Mouse (Mus musculus) layer of hippocampus, adult 2 months (tissue): ENCODE measurements at regions not wholly inside any gene's neighbourhood (a gene's known extent, or its start where the extent isn't known, plus 50 kb on each side); places are given as distances from the start of the nearest gene placed in this dataset.

ENCODE experiments used
- DNase-seq, 2 experiments: peaks; one replicate each; pipeline ENCODE4 v3.0.0; 2022; ENCODE audit warnings: low spot score in 2 of 2
- H3K27ac ChIP-seq: fragments of 200-600 bp; 2 replicates; pipeline ENCODE4 v1.8.1; 2022
- H3K4me3 ChIP-seq: fragments of 200-600 bp; 2 replicates; pipeline ENCODE4 v1.8.1; 2022; ENCODE audit warnings: mild to moderate bottlenecking
- CTCF ChIP-seq: fragments of 200-600 bp; conservative IDR thresholded peaks from 2 replicates; pipeline ENCODE4 v1.8.1; 2022; ENCODE audit warnings: antibody characterized with exemption, mild to moderate bottlenecking, moderate library complexity

DNA sequence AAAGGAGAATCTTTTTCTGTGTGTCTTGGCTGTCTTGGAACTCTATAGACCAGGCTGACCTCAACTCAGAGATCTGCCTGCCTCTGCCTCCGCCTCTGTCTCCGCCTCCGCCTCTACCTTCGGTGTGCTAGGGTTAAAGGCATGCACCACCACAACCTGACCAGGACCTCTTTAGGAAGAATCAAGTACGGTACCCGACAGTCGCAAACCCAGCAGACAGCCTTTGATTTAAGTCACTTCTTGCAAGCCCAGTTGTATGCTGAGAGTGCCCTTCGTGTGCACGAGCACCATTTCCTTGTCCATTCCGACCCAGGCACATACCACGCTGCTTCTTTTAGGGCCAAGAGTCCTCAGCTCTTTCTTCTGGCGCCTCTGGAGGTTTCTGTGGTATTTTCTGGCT lies 105.0 kb upstream of the Six3 start:
- no peak for TF ChIP-seq CTCF
- DNase-seq: no peak
- H3K4me3 ChIP-seq: no peak overlapping the region
- H3K27ac ChIP-seq: no peak overlapping the region

GRCm38 (mm10) chr17:85512971-85513370 lies 100.4 kb upstream of the Six3 start:
- no peak overlapping the region for H3K27ac ChIP-seq
- no peak for TF ChIP-seq CTCF
- DNase-seq: no peak
- no peak overlapping the region for H3K4me3 ChIP-seq

DNA sequence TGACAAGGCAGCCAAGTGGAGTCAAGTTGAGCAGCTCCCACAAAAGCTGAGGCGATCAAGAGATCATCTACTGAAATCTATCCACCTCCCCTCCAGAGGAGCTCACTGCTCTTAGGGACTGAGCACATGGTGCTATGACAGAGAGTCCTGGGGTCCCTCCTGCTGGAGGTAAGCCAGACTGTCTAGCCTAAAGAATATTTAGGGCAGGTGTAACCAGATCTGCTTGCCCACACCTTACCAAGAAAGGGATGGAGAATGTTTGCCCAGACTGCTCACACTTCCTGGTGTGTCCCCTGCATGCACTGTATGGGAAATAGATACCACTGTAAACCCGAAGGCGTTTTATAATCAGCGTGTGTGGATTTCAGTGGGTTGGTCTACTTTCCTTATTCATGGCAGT lies 99.5 kb upstream of the Six3 start:
- H3K4me3 ChIP-seq: no peak overlapping the region
- no peak for TF ChIP-seq CTCF
- no peak overlapping the region for H3K27ac ChIP-seq
- DNase-seq: no peak

DNA sequence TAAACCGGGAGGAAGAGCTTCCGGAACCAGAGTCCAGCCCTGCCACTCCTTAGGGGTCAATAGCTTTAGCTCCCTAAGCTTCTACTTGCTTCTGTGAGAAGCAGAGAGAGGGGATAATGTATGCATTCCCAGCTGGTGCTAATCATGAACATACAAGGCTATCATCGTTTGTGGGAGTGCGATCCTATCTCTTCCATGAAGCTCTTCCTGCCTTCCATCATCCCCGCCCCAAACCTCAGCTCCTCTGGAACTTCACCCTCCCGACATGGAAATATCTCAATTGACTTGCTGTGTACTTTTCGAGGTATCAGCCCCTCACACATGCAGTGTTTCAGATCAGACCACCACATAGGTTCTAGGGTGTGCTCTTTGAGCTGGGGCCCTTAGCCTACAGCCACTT lies 99.0 kb upstream of the Six3 start:
- H3K27ac ChIP-seq: no peak overlapping the region
- no peak for TF ChIP-seq CTCF
- no peak for DNase-seq
- H3K4me3 ChIP-seq: no peak overlapping the region

GRCm38 (mm10) chr17:85517301-85517700 lies 96.1 kb upstream of the Six3 start:
- H3K27ac ChIP-seq: no peak overlapping the region
- TF ChIP-seq CTCF: no peak
- no peak for DNase-seq
- H3K4me3 ChIP-seq: no peak overlapping the region

DNA sequence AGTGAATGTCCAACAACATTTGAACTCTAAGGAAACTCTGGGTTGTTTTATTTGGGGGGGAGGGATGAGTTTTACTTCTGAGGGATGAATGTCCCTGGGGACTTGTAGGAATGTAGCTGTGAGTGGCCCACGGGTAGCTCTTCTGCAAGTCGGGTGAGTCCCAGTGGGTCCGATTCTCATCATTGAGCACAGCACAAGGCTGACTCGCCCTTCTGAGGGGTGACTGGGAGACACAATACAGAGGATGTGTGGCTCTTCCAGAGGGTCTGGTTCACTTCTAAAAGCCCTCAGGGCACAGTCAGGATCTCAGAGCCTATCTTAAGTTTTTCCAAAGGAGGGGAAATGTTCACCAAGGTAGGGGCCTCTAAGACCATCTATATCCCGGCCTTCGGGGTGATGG lies 94.9 kb upstream of the Six3 start:
- no peak for TF ChIP-seq CTCF
- no peak overlapping the region for H3K27ac ChIP-seq
- no peak overlapping the region for H3K4me3 ChIP-seq
- no peak for DNase-seq

DNA sequence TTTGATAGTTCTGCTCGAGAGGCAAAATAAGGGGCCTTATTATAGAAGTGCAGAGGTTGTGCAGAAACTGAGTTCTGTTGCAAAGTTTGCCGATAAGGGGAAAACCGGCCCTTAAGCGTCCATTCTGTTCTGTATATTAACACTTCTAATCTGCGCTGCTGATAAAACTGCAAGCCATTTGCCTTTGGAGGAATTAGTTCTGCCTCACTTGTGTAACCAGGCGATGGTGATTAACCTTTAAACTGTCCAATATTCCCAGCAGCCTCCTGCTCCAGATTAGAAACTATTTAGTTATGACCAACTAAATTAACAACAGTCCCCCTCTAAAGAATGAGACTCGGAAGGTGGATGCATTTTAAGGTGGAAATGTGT lies 86.1 kb upstream of the Six3 start:
- DNase-seq: no peak
- no peak for TF ChIP-seq CTCF
- H3K4me3 ChIP-seq: no peak overlapping the region
- H3K27ac ChIP-seq: no peak overlapping the region

DNA sequence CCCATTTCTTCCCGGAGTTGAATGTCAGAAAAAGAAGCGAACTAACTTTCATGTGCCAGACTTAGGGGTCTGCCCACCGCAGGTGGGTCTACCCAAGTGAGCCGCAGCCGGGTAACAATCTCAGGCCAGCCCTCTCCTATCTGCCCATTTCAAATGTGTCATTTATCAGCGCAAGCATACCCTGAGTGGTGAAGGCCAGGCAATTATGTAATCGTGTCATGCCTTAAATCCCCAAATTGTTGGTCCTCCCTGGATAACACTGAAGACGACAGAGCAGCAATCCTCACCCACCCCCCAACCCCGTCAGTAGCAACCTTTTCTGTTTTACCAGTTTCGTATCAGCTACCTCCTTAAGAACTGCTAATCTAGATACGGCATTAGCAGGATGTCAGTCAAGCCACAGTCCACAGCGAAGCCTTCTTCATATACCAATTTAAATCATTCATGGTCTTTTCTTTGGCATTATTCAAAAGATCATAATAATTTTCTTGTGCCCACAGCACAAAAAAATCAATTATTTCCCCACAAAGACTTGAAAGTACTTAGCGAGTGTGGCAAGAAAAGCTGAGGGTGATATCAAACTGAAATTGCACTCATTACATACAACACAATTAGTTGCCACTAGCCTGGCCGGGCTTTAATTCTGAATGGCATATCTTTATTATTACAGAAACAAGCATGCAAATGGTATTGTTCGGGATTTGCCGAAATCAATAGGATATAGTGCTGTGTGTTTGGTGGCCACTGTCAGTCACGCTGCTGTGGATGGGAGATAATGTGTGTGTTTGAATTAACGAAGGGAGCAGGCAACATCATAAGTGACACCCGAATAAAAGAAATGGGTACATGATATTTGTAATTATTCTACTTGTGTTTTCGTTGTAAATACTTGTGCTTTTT lies 85.1 kb upstream of the Six3 start:
- Histone ChIP-seq H3K4me3 (no peak overlapping the region), H3K27ac (no peak overlapping the region)
- DNase-seq: no peak
- TF ChIP-seq CTCF: no peak

- no peak overlapping the region for H3K27ac ChIP-seq
- no peak for DNase-seq
- TF ChIP-seq CTCF: no peak
- H3K4me3 ChIP-seq: no peak overlapping the region
Observed at GRCm38 (mm10) chr17:85536311-85536710, 77.1 kb upstream of the Six3 start.

DNA sequence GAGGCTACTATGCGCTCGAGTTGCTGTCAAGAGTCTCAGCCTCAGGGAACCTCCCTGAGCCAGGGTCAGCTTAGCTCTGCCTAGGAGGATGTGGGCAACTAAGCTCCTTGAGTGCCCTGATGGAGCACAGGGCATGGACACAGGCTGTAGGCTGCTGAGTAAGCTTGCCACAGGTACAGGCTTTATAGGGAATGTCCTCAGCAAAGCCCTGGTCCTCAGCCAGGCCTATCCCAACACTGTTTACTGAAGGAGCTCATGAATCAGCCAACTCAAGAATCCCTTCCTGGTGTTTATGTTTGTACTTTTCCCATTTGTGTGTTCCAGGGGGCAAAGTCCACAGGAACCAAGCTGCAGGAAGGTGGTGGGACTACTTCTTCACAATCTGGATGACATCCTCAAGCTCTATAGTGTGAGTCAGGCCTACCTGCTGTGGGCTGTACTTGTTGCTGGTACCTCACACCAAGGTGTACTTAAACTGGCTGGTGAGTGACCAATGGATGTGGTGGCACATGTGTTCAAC lies 72.1 kb upstream of the Six3 start:
- Histone ChIP-seq H3K4me3 (no peak overlapping the region), H3K27ac (no peak overlapping the region)
- DNase-seq: no peak
- TF ChIP-seq CTCF: no peak

DNA sequence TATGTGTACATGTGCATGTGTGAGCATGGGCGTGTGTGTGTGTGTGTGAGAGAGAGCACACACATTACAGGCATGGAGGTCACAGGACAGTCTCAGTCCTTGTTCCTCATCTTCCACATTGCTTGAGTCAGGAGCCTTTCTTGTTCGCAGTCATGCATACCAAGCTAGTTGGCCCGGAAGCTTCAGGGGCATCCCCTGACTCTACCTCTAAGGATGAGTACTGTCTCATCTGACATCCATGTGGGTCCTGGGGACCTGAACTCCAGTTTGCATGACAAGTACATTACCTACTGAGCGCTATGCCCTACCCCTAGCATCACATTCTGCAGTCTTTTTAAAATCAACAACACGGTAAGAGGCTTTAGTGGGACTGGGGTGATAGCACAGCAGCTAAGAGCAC lies 65.3 kb upstream of the Six3 start:
- TF ChIP-seq CTCF: no peak
- H3K27ac ChIP-seq: no peak overlapping the region
- no peak for DNase-seq
- no peak overlapping the region for H3K4me3 ChIP-seq

- TF ChIP-seq CTCF: no peak
- no peak overlapping the region for H3K27ac ChIP-seq
- no peak overlapping the region for H3K4me3 ChIP-seq
- no peak for DNase-seq
Observed at GRCm38 (mm10) chr17:85561006-85561405, 52.4 kb upstream of the Six3 start.

- Histone ChIP-seq H3K4me3 (no peak overlapping the region), H3K27ac (no peak overlapping the region)
- DNase-seq: no peak
- TF ChIP-seq CTCF: peak; percentile 27
Observed at GRCm38 (mm10) chr17:85562510-85563266, 50.7 kb upstream of the Six3 start.
